Mouse (Mus musculus) MEL (cell line): ENCODE measurements around the gene Helt.

ENCODE experiments used
- CHD2 ChIP-seq: IDR thresholded peaks from 2 replicates; pipeline ENCODE4 v1.6.1; 2011; ENCODE audit warnings: low read length, improper control_type of control experiment
- CTCF ChIP-seq, 3 experiments: IDR thresholded peaks in 2 of 3; conservative IDR thresholded peaks in 1 of 3; 2 replicates each; pipeline ENCODE4 v1.5.1; 2011 to 2012; ENCODE audit warnings: low read length in 3 of 3, low read depth in 2 of 3, mild to moderate bottlenecking in 2 of 3, improper control_type of control experiment in 1 of 3, inconsistent platforms in 1 of 3, mixed read lengths in 1 of 3, moderate library complexity in 1 of 3; ENCODE audit not compliant: control insufficient read depth in 1 of 3, insufficient read depth in 1 of 3, poor library complexity in 1 of 3, severe bottlenecking in 1 of 3
- GATA1 ChIP-seq: IDR thresholded peaks from 2 replicates; pipeline ENCODE4 v1.6.1; 2011; ENCODE audit warnings: low read depth, low read length, improper control_type of control experiment
- HCFC1 ChIP-seq: IDR thresholded peaks from 2 replicates; pipeline ENCODE4 v1.6.1; 2012; ENCODE audit warnings: low read depth, mild to moderate bottlenecking, inconsistent platforms, low read length, improper control_type of control experiment, moderate library complexity
- MXI1 ChIP-seq: IDR thresholded peaks from 2 replicates; pipeline ENCODE4 v1.6.1; 2011; ENCODE audit warnings: mild to moderate bottlenecking, low read depth, low read length, improper control_type of control experiment
- MYC ChIP-seq: IDR thresholded peaks from 2 replicates; pipeline ENCODE4 v1.6.1; 2011; ENCODE audit warnings: low read depth, mild to moderate bottlenecking, low read length, improper control_type of control experiment, moderate library complexity
- NELFE ChIP-seq: IDR thresholded peaks from 2 replicates; pipeline ENCODE4 v1.6.1; 2011; ENCODE audit warnings: low read depth, low read length, improper control_type of control experiment
- USF2 ChIP-seq, 2 experiments: IDR thresholded peaks; 2 replicates each; pipeline ENCODE4 v1.6.1; 2011 to 2012; ENCODE audit warnings: improper control_type of control experiment in 2 of 2, low read length in 2 of 2, borderline replicate concordance in 1 of 2, inconsistent platforms in 1 of 2, low read depth in 1 of 2, mild to moderate bottlenecking in 1 of 2; ENCODE audit not compliant: insufficient read depth in 1 of 2
- ZC3H11A ChIP-seq: IDR thresholded peaks from 2 replicates; pipeline ENCODE4 v1.6.1; 2012; ENCODE audit warnings: low read depth, mild to moderate bottlenecking, inconsistent platforms, low read length, improper control_type of control experiment

GRCm38 (mm10) chr8:46295951-46296350, 1.5 kb upstream of the Helt start:
- no peak for TF ChIP-seq CTCF (IDR thresholded peaks at IDR 0.05 in 2 of 3, conservative IDR thresholded peaks at IDR 0.05 in 1 of 3; ENCODE audit: control insufficient read depth in 1 of 3, insufficient read depth in 1 of 3, low read depth in 2 of 3, low read length in 3 of 3, poor library complexity in 1 of 3, severe bottlenecking in 1 of 3)
- no peak for TF ChIP-seq ZC3H11A
- TF ChIP-seq CHD2 = no peak
- no peak for TF ChIP-seq NELFE
- TF ChIP-seq MXI1 = no peak
- no peak for TF ChIP-seq GATA1
- TF ChIP-seq USF2 (IDR thresholded peaks at IDR 0.05; ENCODE audit: borderline replicate concordance in 1 of 2, insufficient read depth in 1 of 2, low read depth in 1 of 2, low read length in 2 of 2) = no peak
- TF ChIP-seq MYC = no peak
- no peak for TF ChIP-seq HCFC1
